Mouse (Mus musculus) c-Kit-positive CD71-positive TER-119-negative erythroid progenitor cells, embryonic 14.5 days (primary cell): Measurements from ENCODE around the gene Plekhg1.

Source experiments
- DNase-seq: peaks from one replicate; pipeline ENCODE4 v3.0.0-alpha.2; 2013; ENCODE audit warnings: low read depth

The Plekhg1 gene

GRCm38 (mm10) chr10:3891381-3892263 is 151.5 kb downstream of the Plekhg1 start:
- DNase-seq: no peak

- DNase-seq: no peak
Observed at GRCm38 (mm10) chr10:3892368-3892767, 152.2 kb downstream of the Plekhg1 start.

GRCm38 (mm10) chr10:3898068-3898467 is 157.9 kb downstream of the Plekhg1 start:
- no peak for DNase-seq

DNA sequence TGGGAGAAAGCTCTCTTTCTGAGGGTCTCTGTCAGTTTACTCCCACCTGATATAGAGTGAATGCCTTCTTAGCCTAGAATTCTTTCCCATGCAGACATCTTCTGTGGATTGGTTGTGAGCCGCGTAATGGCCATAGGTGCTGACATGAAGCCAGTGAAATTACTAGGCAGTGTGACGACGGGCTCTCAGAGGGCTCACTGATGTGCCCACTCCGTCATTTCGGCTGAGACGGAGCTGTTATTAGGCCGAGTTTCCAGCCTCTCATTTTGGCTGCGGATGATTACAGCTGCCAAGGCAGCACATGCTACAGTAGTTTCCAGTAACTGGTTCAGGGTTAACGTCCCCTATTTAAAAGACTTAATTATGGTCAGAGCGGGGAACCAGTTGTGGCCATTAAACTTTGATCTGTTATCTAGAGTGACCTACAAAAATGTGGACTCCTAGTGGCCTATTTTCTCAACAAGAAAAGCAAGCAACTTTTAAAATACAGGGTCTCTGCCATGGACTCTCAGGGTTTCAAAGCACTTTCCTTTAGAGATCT is 160.3 kb downstream of the Plekhg1 start:
- no peak for DNase-seq

DNA sequence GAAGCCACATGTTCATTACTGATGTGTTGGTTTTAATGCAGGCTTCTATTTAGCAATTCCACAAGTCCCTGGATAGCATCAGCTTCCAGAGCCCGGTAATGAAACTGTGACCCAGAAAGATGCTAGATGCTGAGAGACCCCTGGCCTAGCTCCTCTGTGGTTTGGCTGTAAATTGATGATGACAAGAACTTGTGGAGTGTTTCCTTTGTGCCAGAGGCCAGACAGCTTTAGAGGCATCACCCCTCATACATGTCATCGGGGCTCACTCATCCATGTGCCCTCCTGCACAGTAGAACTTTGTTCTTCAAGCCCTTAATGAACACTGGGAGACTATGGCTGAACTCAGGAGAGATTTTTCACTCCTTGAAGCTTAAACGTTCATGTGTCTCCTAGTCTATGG is 165.6 kb downstream of the Plekhg1 start:
- DNase-seq: no peak

- DNase-seq: no peak
Observed at GRCm38 (mm10) chr10:3914104-3914503, 173.9 kb downstream of the Plekhg1 start.

GRCm38 (mm10) chr10:3920368-3921152 is 180.4 kb downstream of the Plekhg1 start:
- no peak for DNase-seq

GRCm38 (mm10) chr10:3928008-3928545 is 187.9 kb downstream of the Plekhg1 start:
- no peak for DNase-seq

DNA sequence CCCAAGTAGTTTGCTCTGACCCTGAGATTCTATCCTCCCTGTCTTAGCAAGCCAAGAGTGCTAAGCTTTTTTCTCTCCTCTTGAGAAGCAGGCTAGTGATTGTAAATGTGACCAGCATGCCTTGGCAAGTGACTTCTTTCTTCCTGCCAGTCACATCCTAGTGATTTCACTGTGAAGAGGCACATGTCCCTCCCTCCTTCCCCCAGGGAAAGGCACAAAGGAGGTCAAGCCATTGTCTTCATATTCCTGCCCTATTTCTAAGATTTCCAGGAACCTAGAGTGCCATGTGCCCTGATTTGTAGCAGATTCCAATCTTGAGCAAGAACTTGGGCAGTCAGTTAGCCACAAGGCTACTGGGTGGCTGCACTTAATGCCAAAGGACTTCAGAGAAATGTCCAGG is 191.7 kb downstream of the Plekhg1 start:
- DNase-seq: no peak

GRCm38 (mm10) chr10:3933311-3933940 is 193.3 kb downstream of the Plekhg1 start:
- DNase-seq: no peak

- DNase-seq: no peak
Observed at GRCm38 (mm10) chr10:3936864-3937263, 196.7 kb downstream of the Plekhg1 start.

GRCm38 (mm10) chr10:3939895-3940595 is 199.9 kb downstream of the Plekhg1 start:
- no peak for DNase-seq

GRCm38 (mm10) chr10:3940596-3940975 is 200.4 kb downstream of the Plekhg1 start:
- no peak for DNase-seq

GRCm38 (mm10) chr10:3941054-3941757 is 201.0 kb downstream of the Plekhg1 start:
- DNase-seq: no peak

GRCm38 (mm10) chr10:3942289-3942688 is 202.1 kb downstream of the Plekhg1 start:
- DNase-seq: no peak

DNA sequence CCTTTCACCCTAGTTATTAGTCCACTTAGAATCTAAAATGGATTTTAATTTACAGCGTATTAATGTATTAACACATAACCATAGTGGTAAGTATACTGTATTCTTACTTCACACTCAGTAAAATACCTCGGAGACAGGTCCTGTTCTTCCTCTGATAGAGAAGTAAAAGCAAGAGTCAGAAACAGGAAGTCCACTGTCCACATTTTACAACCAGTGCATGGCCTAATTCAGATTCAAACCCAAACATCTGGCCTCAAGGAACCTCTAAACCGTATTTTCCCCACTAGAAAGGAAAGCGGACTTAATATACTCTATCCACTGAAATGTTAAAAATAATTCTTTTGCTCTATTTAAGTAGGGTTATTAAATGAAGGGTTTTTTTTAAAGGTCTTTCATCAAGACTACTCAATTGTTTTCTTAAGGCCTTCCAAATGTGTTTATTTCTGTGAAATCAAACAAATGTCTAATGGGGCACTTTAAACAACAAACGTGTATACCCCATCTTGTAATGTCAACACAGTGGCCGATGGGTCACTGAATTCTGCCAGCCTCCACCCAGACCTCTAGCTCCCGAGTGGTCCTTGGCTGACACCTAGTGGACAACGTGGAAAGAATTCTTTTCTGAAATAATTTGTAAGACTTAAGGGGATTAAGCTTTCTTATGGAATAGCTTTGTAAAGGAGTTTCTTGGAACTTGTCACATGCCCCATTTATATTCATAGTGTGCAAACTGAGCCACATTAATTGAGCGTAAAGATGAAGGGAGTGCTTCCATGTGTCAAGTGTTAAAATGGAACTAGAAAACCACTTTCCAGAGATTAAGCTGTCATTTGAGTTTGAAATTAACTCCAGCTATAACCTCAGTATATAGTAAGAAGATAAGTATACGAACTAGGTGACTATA is 203.6 kb downstream of the Plekhg1 start:
- DNase-seq: peak; percentile 48

GRCm38 (mm10) chr10:3946871-3947270 is 206.7 kb downstream of the Plekhg1 start:
- DNase-seq: no peak

- no peak for DNase-seq
Observed at GRCm38 (mm10) chr10:3947346-3947745, 207.2 kb downstream of the Plekhg1 start.

- DNase-seq: no peak
Observed at GRCm38 (mm10) chr10:3949306-3949705, 209.1 kb downstream of the Plekhg1 start.

GRCm38 (mm10) chr10:3956471-3956870 is 216.3 kb downstream of the Plekhg1 start:
- DNase-seq: no peak
